Mouse (Mus musculus) layer of hippocampus, postnatal 25 days (tissue): ENCODE data around the gene Zbtb11. TPM values are rescaled to one million over a fixed set of nuclear protein-coding genes. Genes with fewer than 3 reads are reported as not detected.
"Not testable (repeated sequence)": the region's sequence is repeated elsewhere in the genome, so short reads cannot be mapped to it uniquely, and the experiment has no call there.

Experiments used
- DNase-seq, 2 experiments: peaks; one replicate each; pipeline ENCODE4 v3.0.0; 2022; ENCODE audit warnings: mixed read lengths in 2 of 2, low spot score in 1 of 2; ENCODE audit errors: extremely low spot score in 1 of 2
- total RNA-seq, 2 experiments: library from RNA; stranded (reverse); gene quantifications; 2 replicates each; pipeline ENCODE4 v1.2.3; 2021

Gene Zbtb11
- 10 to 100 TPM; 46.2 to 47.3 TPM for total RNA-seq

- DNase-seq: peak; percentile 98 to 99
These were observed at the start of gene Zbtb11 for GRCm38 (mm10) chr16:55973431-55974255. Zbtb11 (plus strand) TSS chr16:55973883.

- no peak for DNase-seq
These were observed 49.7 kb upstream of the Zbtb11 start for GRCm38 (mm10) chr16:55924010-55924409.

GRCm38 (mm10) chr16:55933681-55934343 is 39.9 kb upstream of the Zbtb11 start:
- peak in 1 of 2 experiments; percentile 27 for DNase-seq

GRCm38 (mm10) chr16:55934453-55935037 is 39.1 kb upstream of the Zbtb11 start, which contains the start of gene Cep97:
Cep97 (minus strand) TSS chr16:55934855.
- DNase-seq: peak; percentile 76 to 84

GRCm38 (mm10) chr16:55938761-55939160 is 34.9 kb upstream of the Zbtb11 start:
- no peak for DNase-seq

GRCm38 (mm10) chr16:55939703-55940102 is 34.0 kb upstream of the Zbtb11 start:
- no peak for DNase-seq

- DNase-seq: no peak
These were observed 32.9 kb upstream of the Zbtb11 start for GRCm38 (mm10) chr16:55940781-55941180.

GRCm38 (mm10) chr16:55947266-55947665 is 26.4 kb upstream of the Zbtb11 start:
- no peak for DNase-seq

- not testable (repeated sequence) for DNase-seq
These were observed 25.7 kb upstream of the Zbtb11 start for GRCm38 (mm10) chr16:55947876-55948410.

GRCm38 (mm10) chr16:55948963-55949362 is 24.7 kb upstream of the Zbtb11 start:
- DNase-seq: no peak

GRCm38 (mm10) chr16:55950462-55950861 is 23.2 kb upstream of the Zbtb11 start:
- no peak for DNase-seq

- peak; percentile 55 to 89 for DNase-seq
These were observed 22.6 kb upstream of the Zbtb11 start for GRCm38 (mm10) chr16:55950946-55951678.

GRCm38 (mm10) chr16:55951679-55952327 is 21.9 kb upstream of the Zbtb11 start:
- no peak for DNase-seq

GRCm38 (mm10) chr16:55952771-55953170 is 20.9 kb upstream of the Zbtb11 start:
- DNase-seq: no peak

- DNase-seq: not testable (repeated sequence)
These were observed 19.5 kb upstream of the Zbtb11 start for GRCm38 (mm10) chr16:55954196-55954595.

- not testable (repeated sequence) for DNase-seq
These were observed 10.6 kb upstream of the Zbtb11 start for GRCm38 (mm10) chr16:55963068-55963467.

- peak in 1 of 2 experiments; percentile 44 for DNase-seq
These were observed 9.3 kb upstream of the Zbtb11 start for GRCm38 (mm10) chr16:55964126-55964949.

GRCm38 (mm10) chr16:55966212-55966871 is 7.3 kb upstream of the Zbtb11 start, which contains the start of gene Rpl24:
Rpl24 (plus strand) TSS chr16:55966275.
- peak; percentile 94 to 96 for DNase-seq
